Mouse (Mus musculus): Measurements from ENCODE around the gene Zfp64. TPM values are rescaled to one million over a fixed set of nuclear protein-coding genes. Genes with fewer than 3 reads are reported as not detected.

Zfp64 gene
- polyA plus RNA-seq, 1 experiment from 2014 or later: 46.0 TPM

DNA sequence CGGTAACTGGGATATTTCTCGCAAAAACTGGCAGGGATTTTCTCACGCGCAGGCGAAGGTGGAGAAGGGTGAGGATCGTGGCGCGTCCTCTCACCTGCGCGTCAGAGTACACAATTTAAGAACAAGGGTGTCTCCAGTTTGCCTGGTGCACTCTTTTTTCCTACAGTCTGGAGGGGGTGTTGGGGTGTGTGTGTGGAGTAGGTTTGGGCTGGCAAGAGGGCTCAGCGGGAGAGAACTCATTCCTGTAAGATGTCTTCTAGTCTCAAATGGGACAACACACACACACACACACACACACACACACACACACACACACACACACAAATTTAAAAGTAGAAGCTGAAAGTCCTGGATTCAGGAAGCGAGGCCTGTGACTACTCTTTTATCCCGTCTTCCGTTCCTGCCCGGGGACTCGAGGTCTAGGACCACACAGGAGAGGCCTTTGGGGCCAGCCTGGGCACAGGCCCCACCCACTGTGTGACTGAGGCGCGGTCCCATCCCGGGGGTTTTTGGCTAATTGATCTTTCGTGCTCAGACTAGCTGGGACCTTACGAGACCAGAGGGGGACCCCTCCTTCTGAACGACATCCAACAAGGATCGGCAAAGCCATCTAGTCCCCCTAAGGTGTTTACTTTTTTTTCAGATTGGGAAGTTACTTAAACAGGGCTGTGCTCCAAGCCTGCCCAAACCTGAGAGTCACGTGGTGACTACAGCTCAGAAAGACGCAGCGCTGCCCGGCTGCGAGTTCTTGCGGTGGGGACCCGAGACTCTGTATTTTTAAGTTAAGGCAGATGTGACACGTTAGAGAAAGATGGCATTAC is 42.3 kb downstream of the Zfp64 start:
- ATAC-seq: peak; percentile 34
- H3K27me3 ChIP-seq (ENCODE audit: control insufficient read depth, insufficient read depth, low read depth, low read length): peaks cover 11% of the 10 kb centered on the region
- no peaks in the 10 kb centered on the region for H3K36me3 ChIP-seq (ENCODE audit: control insufficient read depth, insufficient read depth, low read length)
- H3K4me1 ChIP-seq (ENCODE audit: control insufficient read depth, insufficient read depth, low read length): peaks cover 18% of the 10 kb centered on the region; the same call in 1 of the 2 replicates
- WGBS: 1% methylated on average over 31 of the region's 31 CpGs
- peak overlapping the region; percentile 63 for H3K4me3 ChIP-seq (ENCODE audit: low read depth, low read length)
- H3K9me3 ChIP-seq (replicated peaks; ENCODE audit: control insufficient read depth, low read length, poor library complexity, severe bottlenecking): no peaks in the 10 kb centered on the region
- peak overlapping the region; percentile 67 for H3K9ac ChIP-seq (ENCODE audit: low read depth, low read length)
- H3K4me2 ChIP-seq (ENCODE audit: low read length): peak overlapping the region; percentile 95
- H3K27ac ChIP-seq (ENCODE audit: low read length): peak overlapping the region; percentile 23; the same call in 1 of the 2 replicates

DNA sequence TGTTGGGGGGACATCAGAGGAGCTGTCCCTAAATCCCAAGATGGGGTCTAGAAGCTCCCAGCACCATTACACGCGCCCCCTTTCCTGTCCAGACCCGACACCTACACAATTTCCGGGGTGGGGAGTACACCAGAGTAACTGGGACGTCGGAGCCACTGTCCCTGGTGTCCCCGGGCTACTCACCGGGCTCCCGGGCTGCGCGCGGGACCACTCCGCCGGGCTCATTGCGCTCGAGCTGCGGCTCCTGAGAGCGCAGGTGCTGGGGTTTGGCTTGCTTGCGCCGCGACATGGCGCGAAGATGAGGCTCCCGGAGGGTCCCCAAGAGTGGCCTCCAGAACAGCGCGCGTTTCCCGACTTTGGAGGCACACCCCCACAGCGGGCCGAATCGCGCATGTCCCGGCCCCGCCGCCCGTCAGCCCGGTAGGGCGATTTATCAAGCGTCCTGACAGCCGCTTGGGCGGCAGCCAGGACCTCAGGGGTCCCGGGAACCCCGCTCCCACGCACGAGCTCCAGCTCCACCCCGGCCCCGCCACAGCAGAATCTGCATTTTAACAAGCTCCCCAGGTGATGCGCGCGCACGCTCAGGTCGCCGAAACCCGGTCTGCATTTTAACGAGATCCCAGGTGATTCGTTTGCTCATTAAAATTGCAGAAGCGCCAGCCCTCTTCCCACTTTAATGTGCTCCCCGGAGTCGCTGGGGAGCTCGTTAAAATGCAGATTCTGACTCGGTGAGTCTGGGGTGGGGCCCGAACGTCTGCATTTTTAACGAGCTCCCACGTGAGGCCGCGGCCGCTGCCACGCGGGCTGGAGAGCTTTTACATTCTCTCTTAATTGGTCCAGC is 43.1 kb downstream of the Zfp64 start:
- Histone ChIP-seq H3K27me3 (ENCODE audit: control insufficient read depth, insufficient read depth, low read depth, low read length) (peaks cover 11% of the 10 kb centered on the region), H3K9ac (ENCODE audit: low read depth, low read length) (peak overlapping the region; percentile 67), H3K4me1 (ENCODE audit: control insufficient read depth, insufficient read depth, low read length) (peaks cover 18% of the 10 kb centered on the region; the same call in 1 of the 2 replicates), H3K9me3 (replicated peaks; ENCODE audit: control insufficient read depth, low read length, poor library complexity, severe bottlenecking) (no peaks in the 10 kb centered on the region), H3K4me2 (ENCODE audit: low read length) (peak overlapping the region; percentile 95), H3K4me3 (ENCODE audit: low read depth, low read length) (peak overlapping the region; percentile 63), H3K27ac (ENCODE audit: low read length) (peak overlapping the region; percentile 70), H3K36me3 (ENCODE audit: control insufficient read depth, insufficient read depth, low read length) (no peaks in the 10 kb centered on the region)
- under 1% methylated on average over 70 of the region's 70 CpGs for WGBS
- ATAC-seq: peak; percentile 73

GRCm38 (mm10) chr2:168911527-168911926 is 43.9 kb downstream of the Zfp64 start:
- Histone ChIP-seq H3K9ac (ENCODE audit: low read depth, low read length) (peak overlapping the region; percentile 67), H3K4me3 (ENCODE audit: low read depth, low read length) (peak overlapping the region; percentile 63), H3K27me3 (ENCODE audit: control insufficient read depth, insufficient read depth, low read depth, low read length) (peaks cover 11% of the 10 kb centered on the region), H3K4me1 (ENCODE audit: control insufficient read depth, insufficient read depth, low read length) (peaks cover 18% of the 10 kb centered on the region; the same call in 1 of the 2 replicates), H3K36me3 (ENCODE audit: control insufficient read depth, insufficient read depth, low read length) (no peaks in the 10 kb centered on the region), H3K4me2 (ENCODE audit: low read length) (peak overlapping the region; percentile 95), H3K9me3 (replicated peaks; ENCODE audit: control insufficient read depth, low read length, poor library complexity, severe bottlenecking) (no peaks in the 10 kb centered on the region), H3K27ac (ENCODE audit: low read length) (peak overlapping the region; percentile 70)
- 4% methylated on average over 19 of the region's 19 CpGs for WGBS
- ATAC-seq: no peak

DNA sequence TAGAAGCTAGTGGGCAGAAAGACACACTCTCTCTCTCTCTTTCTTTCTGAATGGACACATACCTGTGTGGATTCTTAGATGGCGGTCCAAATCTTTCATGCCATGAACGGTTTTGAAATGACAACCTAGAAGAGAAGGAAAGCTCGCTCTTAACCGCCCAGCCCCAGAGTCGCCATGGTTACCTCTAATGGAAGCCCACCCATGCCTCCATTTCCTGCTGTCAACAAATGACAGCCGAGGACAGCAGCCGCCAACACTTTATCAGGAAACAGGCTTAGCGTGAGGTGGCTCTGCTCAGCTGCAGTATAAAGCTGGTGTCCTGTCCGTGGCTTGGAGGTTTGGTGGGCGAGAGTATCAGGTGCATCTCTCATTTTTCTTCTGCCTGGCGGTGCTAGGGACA is 49.4 kb downstream of the Zfp64 start:
- no peaks in the 10 kb centered on the region for H3K36me3 ChIP-seq (ENCODE audit: control insufficient read depth, insufficient read depth, low read length)
- ATAC-seq: no peak
- H3K27ac ChIP-seq (ENCODE audit: low read length): no peak overlapping the region
- H3K4me2 ChIP-seq (ENCODE audit: low read length): no peak overlapping the region
- no peak overlapping the region for H3K9ac ChIP-seq (ENCODE audit: low read depth, low read length)
- H3K9me3 ChIP-seq (replicated peaks; ENCODE audit: control insufficient read depth, low read length, poor library complexity, severe bottlenecking): no peaks in the 10 kb centered on the region
- 37% methylated on average over 11 of the region's 11 CpGs for WGBS
- H3K4me1 ChIP-seq (ENCODE audit: control insufficient read depth, insufficient read depth, low read length): peaks cover under 1% of the 10 kb centered on the region; the same call in 1 of the 2 replicates
- H3K27me3 ChIP-seq (ENCODE audit: control insufficient read depth, insufficient read depth, low read depth, low read length): peaks cover 2% of the 10 kb centered on the region; the same call in 1 of the 2 replicates
- no peak overlapping the region for H3K4me3 ChIP-seq (ENCODE audit: low read depth, low read length)

DNA sequence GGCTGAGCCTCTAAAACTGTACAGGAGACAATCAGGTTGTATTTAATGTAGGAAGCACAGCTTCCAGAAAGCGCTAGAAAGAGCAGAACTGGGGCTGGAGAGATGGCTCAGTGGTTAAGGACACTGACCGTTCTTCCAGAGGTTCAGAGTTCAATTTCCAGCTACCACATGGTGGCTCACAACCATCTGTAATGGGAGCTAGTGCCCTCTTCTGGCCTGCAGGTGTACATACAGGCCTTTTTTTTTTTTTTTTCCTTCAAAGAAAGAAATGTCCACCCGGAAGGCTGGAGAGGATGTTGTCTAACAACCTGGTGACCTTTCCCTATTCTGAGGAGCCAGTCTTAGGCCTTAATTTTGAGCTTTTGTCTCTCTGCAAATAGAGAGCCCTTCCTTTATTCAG is 50.5 kb downstream of the Zfp64 start:
- no peaks in the 10 kb centered on the region; the same call in 1 of the 2 replicates for H3K4me1 ChIP-seq (ENCODE audit: control insufficient read depth, insufficient read depth, low read length)
- ATAC-seq: no peak
- H3K9me3 ChIP-seq (replicated peaks; ENCODE audit: control insufficient read depth, low read length, poor library complexity, severe bottlenecking): no peaks in the 10 kb centered on the region
- H3K36me3 ChIP-seq (ENCODE audit: control insufficient read depth, insufficient read depth, low read length): no peaks in the 10 kb centered on the region
- no peak overlapping the region for H3K9ac ChIP-seq (ENCODE audit: low read depth, low read length)
- no peaks in the 10 kb centered on the region for H3K27me3 ChIP-seq (ENCODE audit: control insufficient read depth, insufficient read depth, low read depth, low read length)
- H3K4me2 ChIP-seq (ENCODE audit: low read length): no peak overlapping the region
- H3K27ac ChIP-seq (ENCODE audit: low read length): no peak overlapping the region
- no peak overlapping the region for H3K4me3 ChIP-seq (ENCODE audit: low read depth, low read length)
- 74% methylated on average over 3 of the region's 3 CpGs for WGBS

- whole genome bisulfite sequencing: 16% methylated on average over 9 of the region's 9 CpGs
- no peak for ATAC-seq
- Histone ChIP-seq H3K27ac (ENCODE audit: low read length) (no peak overlapping the region), H3K27me3 (ENCODE audit: control insufficient read depth, insufficient read depth, low read depth, low read length) (no peaks in the 10 kb centered on the region), H3K9ac (ENCODE audit: low read depth, low read length) (no peak overlapping the region), H3K4me1 (ENCODE audit: control insufficient read depth, insufficient read depth, low read length) (no peaks in the 10 kb centered on the region; the same call in 1 of the 2 replicates), H3K9me3 (replicated peaks; ENCODE audit: control insufficient read depth, low read length, poor library complexity, severe bottlenecking) (no peaks in the 10 kb centered on the region), H3K4me2 (ENCODE audit: low read length) (no peak overlapping the region), H3K4me3 (ENCODE audit: low read depth, low read length) (no peak overlapping the region), H3K36me3 (ENCODE audit: control insufficient read depth, insufficient read depth, low read length) (no peaks in the 10 kb centered on the region)
Observed at GRCm38 (mm10) chr2:168904188-168904587, 51.2 kb downstream of the Zfp64 start.

GRCm38 (mm10) chr2:168902634-168903033 is 52.8 kb downstream of the Zfp64 start:
- Histone ChIP-seq H3K36me3 (ENCODE audit: control insufficient read depth, insufficient read depth, low read length) (no peaks in the 10 kb centered on the region), H3K27ac (ENCODE audit: low read length) (no peak overlapping the region), H3K4me3 (ENCODE audit: low read depth, low read length) (no peak overlapping the region), H3K9ac (ENCODE audit: low read depth, low read length) (no peak overlapping the region), H3K9me3 (replicated peaks; ENCODE audit: control insufficient read depth, low read length, poor library complexity, severe bottlenecking) (no peaks in the 10 kb centered on the region), H3K4me2 (ENCODE audit: low read length) (no peak overlapping the region), H3K27me3 (ENCODE audit: control insufficient read depth, insufficient read depth, low read depth, low read length) (no peaks in the 10 kb centered on the region), H3K4me1 (ENCODE audit: control insufficient read depth, insufficient read depth, low read length) (no peaks in the 10 kb centered on the region; the same call in 1 of the 2 replicates)
- 32% methylated on average over 8 of the region's 8 CpGs for WGBS
- ATAC-seq: no peak

- H3K27ac ChIP-seq (ENCODE audit: low read length): no peak overlapping the region
- no peak overlapping the region for H3K4me3 ChIP-seq (ENCODE audit: low read depth, low read length)
- no peak overlapping the region for H3K4me2 ChIP-seq (ENCODE audit: low read length)
- ATAC-seq: no peak
- no peaks in the 10 kb centered on the region for H3K4me1 ChIP-seq (ENCODE audit: control insufficient read depth, insufficient read depth, low read length)
- no peaks in the 10 kb centered on the region for H3K9me3 ChIP-seq (replicated peaks; ENCODE audit: control insufficient read depth, low read length, poor library complexity, severe bottlenecking)
- peaks cover 2% of the 10 kb centered on the region; the same call in 1 of the 2 replicates for H3K36me3 ChIP-seq (ENCODE audit: control insufficient read depth, insufficient read depth, low read length)
- H3K27me3 ChIP-seq (ENCODE audit: control insufficient read depth, insufficient read depth, low read depth, low read length): no peaks in the 10 kb centered on the region
- WGBS: 86% methylated on average over 7 of the region's 7 CpGs
- H3K9ac ChIP-seq (ENCODE audit: low read depth, low read length): no peak overlapping the region
Observed at GRCm38 (mm10) chr2:168897906-168898305, 57.5 kb downstream of the Zfp64 start.

Measured in midbrain, embryonic 16.5 days (tissue).